Mouse (Mus musculus) kidney, adult 9 months (tissue): Measurements from ENCODE around the gene Map3k21.

Source experiments
- DNase-seq: peaks from one replicate; pipeline ENCODE4 v3.0.0; 2022

Gene Map3k21

DNA sequence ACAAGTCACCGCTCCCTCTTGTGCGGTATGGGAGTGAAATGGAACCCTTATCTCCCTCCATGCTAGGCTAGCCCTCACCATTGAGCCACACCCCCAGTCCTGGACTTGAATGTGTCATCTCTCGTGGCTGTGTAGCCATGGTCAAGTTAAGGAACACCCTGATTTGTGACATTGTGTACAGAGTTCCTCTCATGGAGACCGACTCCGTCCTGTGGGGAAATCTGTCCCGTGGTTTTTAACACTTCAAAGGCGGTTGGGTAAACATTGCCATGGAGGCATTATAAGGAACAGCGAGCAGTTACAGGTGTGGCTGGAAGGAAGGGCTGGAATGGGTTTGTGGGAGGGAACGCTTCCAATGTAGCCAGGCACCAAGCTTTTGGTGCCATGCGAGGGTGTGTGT is 6.8 kb downstream of the Map3k21 start:
- DNase-seq, result no peak

DNA sequence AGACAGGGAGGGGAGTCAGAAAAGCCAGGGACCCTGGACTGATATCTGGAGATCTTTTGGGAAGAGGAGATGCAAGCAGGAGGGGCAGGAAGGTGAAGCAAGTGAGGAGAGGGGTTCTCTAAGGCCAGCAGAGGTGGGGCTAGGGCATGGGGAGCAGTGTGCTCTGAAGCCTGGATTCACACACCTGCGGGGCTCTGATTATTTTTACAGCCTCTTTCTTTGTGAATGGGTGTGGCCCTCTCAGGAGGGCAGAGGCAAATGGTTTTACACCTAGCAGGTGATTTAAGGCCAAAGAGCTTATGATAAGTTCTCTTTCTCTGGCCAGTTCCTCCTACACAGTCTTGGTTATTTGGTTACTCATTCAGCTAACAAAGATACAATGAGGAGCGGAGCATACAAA is 8.5 kb downstream of the Map3k21 start:
- no peak for DNase-seq

DNA sequence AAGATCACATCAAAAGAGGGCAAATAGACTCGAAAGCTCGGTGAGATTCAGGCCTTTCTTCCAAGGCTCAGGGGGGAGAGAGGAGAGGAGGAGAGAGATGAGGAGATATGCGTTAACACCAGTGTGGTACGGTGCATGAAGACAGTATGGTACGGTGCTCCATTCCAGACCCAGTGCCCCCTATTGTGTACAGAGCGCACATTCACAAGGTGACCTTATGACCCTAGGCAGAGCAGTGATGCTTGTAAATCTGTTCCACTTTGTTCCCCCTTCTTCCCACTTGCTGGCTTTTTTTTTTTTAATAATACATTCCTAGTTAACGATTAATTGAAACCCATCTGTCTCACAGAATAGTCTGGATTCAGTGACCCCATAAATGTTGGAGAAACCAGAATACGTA is 9.3 kb downstream of the Map3k21 start:
- DNase-seq, result no peak

DNA sequence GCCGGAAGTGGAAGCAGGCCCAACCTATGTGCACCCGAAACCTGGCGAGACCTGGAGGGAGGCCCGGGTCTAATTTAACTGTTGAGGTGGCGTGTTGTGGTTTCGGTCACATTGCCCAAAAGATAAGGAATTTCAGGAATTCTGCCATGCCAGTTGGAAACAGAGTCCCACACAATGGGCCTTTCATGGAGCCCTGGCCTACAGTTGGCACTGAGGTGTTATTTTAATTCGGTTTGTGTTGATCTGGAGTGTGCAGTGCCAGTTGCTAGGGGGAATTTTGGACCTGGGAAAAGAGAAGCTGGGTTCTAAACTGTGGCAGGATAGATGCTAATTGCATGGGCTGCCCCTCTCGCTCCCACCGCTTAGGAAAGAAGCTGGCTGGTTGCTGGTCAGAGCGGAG is 10.0 kb downstream of the Map3k21 start:
- no peak for DNase-seq

DNA sequence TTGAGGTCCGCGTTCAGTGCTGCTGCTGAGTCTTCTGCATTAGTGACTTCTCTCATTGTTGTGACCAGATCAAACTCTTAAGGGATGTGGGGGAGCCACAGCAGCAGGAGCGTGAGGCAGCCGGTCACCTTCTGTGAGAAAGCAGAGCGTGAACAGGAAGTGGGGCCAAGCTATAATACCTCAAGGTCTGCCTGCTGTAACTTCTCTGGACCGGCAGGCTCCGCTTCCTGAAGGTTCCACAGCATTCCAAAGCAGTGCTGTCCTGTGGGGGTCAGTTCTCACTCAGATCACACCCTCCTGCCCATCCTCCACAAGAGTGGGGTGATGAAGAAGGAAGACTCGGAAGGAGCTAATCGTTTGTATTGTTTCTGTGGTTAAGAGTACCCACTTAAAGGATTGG is 10.5 kb downstream of the Map3k21 start:
- no peak for DNase-seq

DNA sequence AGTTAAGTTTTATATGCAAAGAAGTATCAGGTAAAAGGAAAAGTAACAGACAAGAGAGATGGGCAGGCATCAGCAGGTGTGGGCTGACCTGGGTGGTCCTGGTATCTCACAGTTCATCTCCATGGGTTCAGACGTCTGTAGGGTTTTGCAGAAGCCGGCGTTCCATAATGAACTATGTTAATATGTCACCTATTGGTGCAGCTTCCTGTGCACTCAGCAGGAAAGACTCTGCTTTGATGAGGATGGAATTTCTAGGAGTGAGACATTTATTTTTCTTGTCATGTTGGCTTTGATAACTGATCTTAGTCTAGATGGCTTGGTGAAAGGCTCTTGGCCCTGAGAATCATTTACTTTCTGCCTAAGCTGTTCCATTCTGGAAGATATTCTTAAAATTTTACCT is 12.1 kb downstream of the Map3k21 start:
- peak; percentile 64 for DNase-seq

DNA sequence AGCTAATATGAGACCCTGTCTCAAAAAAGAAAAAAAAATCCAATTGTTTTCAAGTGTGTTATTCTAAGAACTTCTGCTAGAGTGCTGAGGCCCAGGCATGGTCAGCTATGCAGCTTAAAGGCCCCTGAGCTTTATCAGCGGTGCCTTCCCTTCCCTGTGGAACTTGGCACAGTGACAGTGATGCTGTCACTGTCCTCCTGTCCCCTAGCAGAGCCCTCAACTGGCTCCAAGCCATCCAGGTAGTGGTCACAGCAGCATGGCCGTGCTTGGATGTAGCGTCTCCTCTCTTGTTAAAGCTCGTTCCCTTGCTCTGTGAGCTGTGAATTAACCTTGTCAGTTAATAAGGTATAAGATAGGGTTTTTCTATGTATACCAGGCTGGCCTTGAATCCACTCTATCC is 16.4 kb downstream of the Map3k21 start:
- no peak for DNase-seq

DNA sequence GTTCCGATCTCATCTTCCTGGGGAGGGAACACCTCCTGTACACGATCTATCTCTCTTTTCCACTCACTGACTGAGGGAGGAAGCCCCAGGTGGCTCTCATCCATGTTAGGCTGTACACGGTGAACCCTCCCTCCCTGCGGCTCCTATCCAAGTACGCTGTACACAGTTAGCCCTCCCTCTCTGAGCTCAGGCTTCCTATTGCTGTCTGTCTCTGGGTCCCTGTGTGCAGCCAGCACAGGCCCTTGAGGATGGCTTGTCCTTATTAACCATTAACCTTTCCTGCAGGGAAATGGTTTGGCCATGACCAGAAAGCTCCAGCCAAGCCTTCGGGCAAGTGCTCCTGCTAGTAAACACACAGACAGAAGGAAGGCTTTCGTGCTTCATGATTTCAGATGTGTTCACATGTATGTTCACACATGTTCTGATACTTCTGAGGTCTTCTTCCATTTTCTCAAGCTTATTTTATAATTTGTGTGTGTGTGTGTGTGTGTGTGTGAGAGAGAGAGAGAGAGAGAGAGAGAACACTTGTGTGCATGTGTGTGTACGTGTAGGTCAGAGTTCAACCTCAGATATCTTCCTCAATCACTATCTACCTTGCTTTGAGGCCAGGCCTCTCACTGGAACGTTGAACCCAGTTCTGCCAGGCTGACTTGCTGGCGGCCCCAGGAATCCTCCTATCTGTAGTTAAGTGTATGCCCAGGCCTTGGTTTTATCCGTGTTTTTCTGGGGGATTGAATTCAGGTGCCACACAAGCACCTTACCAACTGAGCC is 20.2 kb downstream of the Map3k21 start:
- DNase-seq, result peak; percentile 85

DNA sequence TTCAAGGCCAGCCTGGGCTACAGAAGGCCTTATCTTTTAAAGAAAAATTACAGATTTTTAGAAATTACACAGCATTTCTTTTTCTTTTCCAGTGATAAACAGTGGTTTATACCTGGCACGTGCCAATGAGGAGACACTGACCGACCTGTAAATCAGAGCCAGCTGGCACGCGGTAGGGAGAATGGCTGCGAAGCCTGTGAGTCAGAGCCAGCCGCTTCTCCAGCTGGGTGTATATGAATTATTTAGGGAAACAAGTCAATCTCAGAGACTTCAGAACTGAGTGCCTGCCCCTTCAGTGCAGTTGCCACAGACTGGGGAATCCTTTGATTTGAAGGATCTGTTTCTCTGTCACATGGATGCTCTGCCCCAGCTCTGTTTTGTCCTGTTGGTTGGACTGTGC is 21.6 kb downstream of the Map3k21 start:
- DNase-seq, result no peak

DNA sequence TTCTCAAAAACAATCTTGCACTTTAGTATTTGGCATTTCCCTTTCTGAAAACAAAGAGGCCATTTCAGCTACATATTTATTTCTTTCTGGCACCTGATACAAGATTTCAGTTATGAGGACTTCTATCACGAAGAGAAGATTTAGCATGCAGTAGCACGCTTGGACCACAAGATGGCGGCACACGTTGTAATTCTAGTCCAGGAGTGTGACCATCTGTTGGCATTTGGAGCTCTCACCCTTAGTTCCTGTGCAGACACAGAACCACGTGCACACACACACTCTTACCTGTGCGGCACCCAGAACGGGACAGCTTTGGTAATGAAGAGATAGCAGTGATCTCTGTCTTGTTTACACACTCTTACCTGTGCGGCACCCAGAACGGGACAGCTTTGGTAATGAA is 25.4 kb downstream of the Map3k21 start:
- DNase-seq, result peak; percentile 76

DNA sequence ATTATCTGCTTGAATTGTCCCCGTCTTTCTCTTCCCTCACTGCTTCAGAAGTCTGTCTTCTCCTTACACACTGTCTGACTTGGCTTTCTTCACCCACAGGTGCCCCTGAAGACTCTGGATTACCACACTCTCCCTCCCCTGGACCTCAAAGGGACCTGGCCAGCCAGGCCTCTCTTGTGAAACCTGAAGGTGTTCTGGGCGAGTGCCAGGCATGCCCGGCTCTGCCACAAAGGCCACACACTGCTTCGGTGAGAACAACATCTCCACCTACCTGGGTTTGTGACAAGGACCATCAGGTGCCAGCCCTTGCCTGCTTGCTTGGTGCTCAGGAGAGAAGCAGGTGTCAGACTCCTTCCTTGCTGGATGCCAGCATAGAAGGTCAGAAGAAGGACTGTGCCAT is 34.3 kb downstream of the Map3k21 start:
- no peak for DNase-seq

DNA sequence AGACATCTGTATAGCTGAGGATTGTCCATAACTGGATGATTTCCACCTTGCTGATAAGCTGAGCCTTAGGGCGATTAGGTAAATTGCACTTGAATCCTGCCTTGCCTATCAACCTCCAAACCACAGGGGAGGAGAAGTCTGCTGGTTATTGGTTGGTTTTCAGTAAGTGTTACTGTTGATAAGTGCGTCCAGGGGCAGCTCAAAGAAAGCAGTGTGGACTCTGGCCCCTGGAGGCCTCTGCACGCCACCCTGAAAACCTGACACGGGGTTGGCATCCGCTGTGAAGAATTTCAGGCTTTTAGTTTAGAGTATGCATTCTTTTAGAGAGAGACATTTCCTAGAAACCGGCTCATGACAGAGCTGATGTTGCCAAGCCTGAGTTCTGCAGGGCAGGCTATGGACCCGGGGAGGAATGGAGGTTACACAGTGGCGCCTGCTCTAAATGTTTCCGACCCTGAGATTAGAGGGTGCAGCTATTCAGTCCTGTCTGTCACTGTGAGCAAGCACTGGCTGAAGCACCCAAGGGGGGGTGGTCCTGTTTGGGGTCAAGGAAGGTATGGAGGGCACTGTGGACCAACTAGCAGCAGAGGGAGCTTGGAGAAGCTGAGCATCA is 38.6 kb downstream of the Map3k21 start:
- peak; percentile 26 for DNase-seq

DNA sequence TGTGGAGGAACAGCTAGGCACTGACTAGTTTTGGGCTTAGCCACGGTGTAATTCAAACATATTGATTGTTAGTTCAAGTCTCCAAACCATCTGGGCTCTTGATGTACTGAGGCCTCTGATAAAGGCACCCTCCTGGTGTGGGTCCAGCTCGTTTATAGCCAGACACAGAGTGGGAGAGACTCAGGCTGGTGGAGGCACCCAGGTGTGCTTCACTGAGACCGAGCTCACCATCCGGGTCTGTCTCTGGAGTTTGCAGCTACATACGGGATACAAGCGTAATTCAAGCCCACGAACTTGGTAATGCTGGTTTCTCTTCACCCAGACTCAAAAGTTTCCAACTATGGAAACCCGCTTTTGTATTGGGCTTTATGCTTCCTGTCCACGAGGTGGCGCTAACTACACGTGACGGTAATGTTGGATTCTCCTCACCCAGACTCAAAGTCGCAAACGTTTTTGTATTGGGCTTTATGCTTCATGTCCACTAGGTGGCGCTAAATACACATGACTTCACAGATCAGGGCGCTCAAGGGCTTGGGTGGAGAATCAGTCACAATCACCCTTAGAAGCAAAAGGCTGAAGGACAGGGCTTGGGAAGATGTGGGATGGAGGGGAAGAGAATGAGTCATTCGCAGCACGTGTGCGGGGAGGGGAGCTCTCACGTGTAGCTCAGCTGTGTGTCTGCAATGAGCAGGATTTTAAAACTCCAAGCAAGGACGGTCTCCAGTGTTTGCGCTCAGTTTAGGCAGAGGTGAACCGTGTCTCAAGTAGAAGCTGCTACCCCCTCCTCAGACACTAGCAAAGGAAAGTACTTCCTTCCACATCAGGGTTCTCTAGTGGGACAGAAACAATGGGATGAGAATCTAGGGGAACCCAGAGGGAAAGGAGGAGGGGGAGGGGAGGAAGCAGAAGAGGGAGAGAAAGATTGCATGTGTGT is 40.0 kb downstream of the Map3k21 start:
- peak; percentile 93 for DNase-seq

DNA sequence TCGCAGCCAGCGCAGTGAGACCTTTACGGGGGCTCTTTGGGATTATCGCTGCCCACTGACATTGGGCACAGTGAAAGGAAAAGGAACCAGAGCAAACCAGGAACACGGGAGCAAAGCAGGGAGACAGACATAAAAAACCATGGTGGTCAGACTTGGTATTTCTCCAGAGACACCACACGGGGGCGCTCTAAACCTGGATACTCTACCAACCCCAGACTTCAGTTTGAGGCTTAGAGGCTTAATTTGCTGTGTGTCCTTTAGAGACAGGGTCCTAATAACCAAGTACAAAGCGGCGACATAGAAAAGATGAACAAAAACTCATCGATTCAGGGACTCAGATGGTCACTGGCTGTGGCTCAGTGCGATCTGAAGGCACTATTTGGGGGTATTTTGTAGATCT is 45.4 kb downstream of the Map3k21 start:
- DNase-seq, result peak; percentile 17

DNA sequence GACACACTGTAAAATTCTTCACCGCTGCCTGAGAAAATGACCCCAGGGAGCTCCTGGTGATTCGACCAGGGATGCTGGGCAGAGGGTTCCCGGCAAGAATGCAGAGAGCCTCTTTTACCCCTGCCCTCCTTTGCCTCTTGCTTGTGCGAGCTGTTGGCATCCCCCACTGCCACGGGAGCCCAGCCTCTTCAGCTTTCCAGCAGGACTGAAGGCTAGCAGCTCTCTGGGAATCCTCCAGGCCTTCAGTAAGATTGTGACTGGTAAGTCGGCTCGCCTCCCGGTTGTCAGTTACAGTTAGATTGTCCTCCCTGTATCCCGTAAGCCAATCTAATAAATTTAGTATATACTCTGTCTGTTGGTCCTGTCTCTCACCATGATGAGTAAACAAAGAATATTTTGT is 46.5 kb downstream of the Map3k21 start:
- DNase-seq, result no peak

DNA sequence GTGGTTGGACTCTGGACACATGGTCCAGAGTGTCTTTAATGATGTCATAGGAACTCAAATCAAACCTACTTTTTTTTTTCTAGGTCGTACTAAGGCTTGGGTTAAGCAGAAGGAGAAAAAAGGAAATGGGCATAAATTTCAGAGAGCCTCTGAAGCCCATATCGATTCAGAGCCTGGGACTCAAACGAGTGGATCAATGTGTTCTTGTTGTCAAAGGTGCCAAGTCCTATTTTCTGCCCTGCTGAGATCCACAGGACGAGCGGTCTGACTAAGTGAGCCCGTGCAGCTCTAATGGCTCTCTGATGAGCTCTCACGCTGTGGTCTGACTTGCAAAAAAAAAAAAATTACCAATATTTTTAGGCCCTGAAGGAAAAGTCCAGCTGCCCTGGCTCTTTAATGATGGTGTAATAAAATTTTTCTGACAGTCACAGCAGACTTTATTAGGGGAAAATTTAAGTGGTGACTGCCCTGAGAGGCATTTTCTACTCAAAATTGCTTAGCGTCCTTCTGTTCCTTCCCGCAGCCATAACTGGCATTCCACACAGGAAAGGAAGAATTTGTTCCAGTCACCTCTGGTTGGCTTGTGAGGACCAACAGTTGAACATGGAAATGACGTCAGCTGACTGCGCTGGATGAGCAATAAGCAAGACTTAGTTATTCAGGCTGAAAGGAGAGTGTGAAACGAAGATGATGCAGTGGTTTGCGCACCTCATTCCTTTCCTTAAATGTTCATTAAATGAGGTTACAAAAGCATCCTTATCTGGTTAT is 47.2 kb downstream of the Map3k21 start:
- no peak for DNase-seq

DNA sequence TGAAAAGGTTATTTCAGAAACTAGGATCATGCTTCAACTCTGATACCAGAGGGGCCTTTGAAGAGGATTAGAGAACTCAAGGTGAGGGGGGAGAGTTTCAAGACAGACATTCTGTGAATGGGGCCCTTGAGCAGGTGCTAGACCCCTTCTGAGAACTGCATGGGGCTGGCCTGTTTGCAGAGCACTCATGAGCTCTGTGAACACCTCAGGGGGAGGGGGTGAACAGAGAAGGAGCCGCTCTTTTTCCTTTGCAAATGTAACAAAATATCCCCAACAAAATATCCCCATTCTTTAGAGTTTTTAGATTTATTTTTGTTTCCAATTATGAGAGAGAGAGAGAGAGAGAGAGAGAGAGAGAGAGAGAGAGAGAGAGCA is 47.7 kb downstream of the Map3k21 start:
- no peak for DNase-seq

DNA sequence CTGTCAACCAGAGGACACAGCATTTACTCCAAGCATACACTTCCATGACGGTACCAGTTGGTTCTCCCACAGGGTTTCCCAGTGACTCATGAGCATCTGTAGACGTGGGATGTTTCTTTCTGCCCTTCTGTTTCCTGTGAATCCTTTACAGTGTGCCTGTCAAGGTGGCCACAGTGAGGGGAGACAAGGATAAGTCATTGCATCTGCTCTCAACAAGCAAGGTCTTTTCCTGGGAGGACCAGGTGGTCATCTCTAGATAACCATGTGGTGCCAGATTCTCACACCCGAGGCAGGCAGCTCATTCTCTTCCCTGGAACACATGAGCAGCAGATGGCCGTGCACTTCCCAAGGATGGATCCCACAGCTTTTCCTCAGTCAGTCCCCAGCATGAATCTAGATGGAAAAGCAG is 49.1 kb downstream of the Map3k21 start:
- no peak for DNase-seq

DNA sequence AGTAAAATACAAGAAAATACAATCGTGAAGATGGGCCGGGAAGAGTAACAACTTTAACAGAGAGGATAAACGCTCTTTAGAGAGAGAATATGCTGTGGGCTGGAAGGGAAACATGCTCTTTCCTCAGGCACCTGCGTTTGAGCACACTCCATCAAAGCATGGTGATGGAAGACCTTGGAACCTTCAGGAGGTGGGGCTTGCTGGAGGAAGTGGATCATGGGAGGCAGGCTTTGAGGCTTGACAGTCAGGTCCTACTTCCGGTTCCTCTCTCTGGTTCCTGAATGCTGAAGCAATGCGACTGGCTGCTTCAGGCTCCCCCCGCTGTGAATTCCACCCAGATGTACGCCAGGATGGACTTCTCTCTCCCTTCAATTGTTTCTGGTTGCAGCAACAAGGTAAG is 49.8 kb downstream of the Map3k21 start:
- DNase-seq, result no peak

DNA sequence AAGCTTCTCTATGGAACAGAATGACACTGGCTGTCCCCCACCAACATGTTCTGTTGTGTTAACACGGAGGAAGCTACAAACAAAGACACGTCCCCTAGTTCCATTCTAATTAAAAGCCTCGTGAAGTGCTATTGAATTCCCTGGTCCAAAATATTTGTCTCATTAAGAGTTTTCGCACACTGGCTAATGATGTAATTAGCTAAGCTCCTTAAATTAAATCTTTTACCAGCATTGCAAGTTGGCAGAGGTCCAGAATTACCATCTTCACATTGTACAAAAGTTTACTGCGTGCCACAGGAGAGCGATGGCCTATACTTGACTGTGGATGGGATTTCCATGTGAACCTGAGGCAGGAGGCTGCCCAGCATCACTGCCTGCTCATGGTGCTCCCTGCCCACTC is 51.5 kb downstream of the Map3k21 start:
- no peak for DNase-seq

DNA sequence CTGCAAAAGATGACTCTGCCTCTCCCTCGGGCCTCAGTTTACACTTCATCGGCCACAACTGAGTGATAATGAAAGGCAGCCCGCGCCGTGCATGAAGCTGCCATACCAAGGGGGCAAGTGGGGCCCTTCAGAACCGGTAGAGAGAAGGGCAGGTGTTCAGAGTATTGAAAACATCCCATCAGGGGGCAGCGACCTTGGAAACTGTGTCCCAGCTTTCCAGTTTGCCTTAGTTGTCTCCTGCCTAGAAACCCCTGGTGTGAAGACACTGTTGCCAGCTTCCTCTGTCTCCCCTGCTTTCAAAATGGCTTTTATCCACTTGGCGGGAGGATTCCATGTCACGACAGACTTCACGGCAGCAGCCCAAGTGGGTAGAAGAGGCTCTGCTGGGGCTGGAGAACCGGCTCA is 53.6 kb downstream of the Map3k21 start:
- no peak for DNase-seq

DNA sequence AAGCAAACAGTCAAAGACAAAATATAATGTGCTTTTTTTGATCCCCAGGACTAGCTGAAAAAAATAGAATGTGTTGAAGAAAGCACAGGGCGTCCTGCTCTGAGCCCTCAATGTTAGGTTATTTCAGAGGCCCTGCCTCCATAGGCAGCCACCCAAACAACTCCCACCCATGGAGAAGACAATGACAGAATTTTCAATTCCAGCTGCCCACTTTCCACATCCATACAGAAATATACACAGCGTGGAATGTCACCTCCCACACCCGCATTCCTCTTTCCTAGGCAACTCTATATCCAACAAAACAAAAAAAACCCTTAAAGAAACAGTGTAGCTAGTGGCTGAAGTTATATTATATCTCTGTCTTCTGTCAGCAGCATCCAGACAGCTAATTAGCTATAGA is 61.1 kb downstream of the Map3k21 start:
- DNase-seq, result no peak

DNA sequence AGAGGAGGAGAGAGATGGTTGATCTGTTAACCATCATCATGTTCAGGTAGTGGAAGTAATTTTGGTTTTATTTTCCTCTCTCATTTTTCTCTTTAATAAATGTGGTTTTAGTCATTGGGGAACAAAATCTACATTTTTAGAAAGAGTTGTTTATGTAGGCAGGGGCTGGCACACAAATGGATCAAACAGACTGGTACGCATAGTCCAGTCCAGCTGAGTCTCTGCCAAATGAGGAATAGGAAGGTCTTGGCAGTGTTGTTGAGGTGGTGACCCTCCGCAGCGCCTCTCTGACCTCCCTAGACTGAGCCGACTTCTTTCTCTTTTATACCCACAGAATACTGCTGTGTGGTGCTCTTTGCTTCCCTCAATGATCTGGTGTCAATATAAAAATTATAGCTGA is 65.7 kb downstream of the Map3k21 start:
- peak; percentile 13 for DNase-seq
